Mouse (Mus musculus) ovary, postnatal 14 days (tissue): Measurements from ENCODE around the gene Yars.
"Not testable (repeated sequence)": the region's sequence is repeated elsewhere in the genome, so short reads cannot be mapped to it uniquely, and the experiment has no call there.

Source experiments
- DNase-seq: peaks from one replicate; pipeline ENCODE4 v3.0.0; 2022; ENCODE audit warnings: low spot score

Yars gene

DNA sequence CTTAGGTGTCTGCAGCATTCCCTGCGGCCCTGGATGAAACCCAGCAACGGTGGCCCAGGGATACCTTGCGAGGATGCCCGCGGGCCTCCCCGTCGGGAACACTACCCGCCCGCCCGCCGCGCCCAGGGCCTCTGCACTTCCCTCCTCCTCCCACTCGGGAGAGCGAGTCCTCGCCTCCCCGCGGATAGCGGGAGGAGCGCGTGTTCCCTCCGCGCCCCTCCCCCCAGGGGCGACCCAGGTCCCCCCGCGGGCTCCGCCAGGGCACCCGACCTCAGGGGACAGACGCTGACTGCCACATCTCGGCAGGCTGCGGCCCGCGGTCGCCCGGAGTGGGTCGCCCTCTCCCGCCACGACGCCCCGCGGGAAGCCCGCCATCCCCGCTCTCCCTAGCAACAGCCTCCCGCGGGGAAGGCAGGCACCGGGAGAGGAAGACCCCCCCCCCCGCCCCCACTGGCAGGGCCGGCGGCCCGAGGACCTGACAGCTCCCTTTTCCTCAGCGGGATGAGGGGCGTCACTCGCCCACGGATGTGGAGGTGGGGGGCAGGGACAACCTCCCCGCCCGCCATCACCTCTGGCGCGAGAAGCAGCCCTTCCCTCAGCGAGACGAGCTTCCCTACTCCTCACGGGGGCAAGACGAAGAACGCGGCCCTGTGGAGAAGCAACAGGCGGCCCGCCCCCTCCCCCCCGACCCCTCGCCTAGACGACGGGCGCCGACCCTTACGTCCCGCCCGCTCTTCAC is 588 bp upstream of the Yars start:
- DNase-seq: peak; percentile 52

- DNase-seq: no peak
Observed at GRCm38 (mm10) chr4:129190538-129190937, 978 bp downstream of the Yars start.

GRCm38 (mm10) chr4:129191691-129192090 is 2.1 kb downstream of the Yars start:
- DNase-seq: no peak

DNA sequence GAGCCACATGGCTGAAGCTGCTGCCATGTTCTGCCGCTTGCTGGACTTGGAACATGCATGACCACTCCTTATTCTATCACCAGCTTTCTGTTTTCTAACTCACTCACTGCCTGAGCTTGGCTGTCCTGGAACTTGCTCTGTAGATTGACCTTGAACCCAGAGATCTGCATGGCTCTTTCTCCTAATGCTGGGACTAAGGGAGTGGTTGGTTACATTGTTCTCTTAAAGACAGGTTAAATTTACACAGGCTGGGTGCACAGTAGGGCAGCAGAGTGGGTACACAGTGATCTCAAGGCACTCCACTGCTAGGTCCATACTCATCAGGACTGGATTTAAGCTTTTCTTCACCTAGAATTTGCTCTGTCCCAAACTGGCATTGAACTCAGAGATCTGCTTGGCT is 4.7 kb downstream of the Yars start:
- no peak for DNase-seq

DNA sequence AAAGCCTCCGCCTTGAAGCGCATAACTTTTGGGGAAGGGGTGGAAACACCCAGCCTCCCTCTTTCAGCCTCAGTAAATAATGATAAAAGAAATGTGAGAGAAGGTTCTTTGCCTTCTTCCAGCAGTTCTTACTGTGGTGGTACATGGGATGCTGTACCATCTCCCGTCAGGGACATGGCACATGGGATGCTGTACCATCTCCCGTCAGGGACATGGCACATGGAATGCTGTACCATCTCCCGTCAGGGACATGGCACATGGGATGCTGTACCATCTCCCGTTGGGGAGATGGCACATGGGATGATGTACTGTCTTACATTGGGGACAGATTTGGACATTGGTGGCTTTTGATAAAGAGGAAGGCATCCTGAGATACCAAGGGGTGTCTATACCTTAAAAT is 8.0 kb downstream of the Yars start:
- no peak for DNase-seq

DNA sequence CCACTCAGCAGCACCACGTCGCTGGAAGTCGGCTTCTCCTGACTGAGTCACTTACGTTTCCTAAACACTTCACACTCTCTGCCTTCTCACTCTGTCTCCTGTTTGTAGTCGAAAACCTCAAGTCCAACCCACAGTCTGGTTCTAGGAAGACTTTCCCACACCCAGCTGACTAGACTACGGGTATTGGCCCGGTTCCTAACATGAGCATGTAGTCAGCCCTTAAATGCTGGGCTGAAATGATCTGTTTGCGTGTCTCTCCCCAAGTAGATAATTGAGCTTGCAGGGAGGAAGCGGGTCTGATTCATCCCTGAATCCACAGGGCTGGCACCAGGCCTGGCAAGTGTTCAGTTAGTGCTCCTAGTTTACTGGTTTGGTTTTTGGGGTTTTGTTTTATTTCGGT is 15.1 kb downstream of the Yars start:
- no peak for DNase-seq

DNA sequence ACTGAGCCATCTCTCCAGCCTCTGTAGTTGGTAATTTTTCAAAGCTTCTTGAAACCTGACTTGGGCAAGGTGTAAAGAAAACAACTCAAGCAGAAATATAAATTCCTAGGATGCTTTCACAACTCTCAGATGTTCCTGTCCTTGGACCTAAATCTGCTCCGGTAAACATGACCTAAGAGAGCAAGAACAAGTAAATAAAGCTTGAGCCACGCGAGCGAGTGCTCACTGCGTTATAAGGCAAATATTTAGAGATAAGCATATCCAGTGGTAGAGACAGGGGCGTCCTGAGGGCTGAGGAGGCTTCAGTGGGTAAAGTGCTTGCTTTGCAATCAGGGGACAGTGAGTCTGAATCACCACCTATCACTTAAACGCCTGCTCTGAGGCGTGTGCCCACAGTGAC is 17.2 kb downstream of the Yars start:
- DNase-seq: no peak

DNA sequence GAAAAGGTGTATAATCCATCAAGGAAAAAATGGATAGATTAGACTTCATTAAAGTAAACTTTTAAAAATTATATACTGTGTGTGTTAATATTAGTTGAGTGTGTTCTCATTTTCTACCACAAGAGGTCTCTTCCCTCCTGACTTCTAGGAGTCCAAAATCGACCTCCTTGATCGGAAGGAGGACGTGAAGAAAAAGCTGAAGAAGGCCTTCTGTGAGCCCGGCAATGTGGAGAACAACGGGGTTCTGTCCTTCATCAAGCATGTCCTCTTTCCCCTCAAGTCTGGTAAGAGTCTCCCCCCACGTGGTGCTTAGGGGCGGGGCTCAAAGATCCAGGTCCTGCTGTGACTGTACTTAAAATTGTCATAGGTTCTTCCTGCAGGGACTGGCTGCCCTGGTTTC is 19.9 kb downstream of the Yars start:
- DNase-seq: no peak

GRCm38 (mm10) chr4:129211461-129211860 is 21.9 kb downstream of the Yars start:
- no peak for DNase-seq

DNA sequence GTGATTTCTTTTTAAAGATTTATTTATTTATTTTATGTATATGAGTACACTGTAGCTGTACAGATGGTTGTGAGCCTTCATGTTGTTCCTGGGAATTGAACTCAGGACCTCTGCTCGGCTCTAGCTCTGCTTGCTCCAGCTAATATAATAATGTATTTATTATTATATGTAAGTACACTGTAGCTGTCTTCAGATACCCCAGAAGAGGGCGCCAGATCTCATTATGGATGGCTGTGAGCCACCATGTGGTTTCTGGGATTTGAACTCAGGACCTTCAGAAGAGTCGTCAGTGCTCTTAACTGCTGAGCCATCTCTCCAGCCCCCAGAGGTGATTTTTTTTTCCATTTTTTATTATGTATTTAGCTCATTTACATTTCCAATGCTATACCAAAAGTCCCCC is 22.9 kb downstream of the Yars start:
- DNase-seq: not testable (repeated sequence)

DNA sequence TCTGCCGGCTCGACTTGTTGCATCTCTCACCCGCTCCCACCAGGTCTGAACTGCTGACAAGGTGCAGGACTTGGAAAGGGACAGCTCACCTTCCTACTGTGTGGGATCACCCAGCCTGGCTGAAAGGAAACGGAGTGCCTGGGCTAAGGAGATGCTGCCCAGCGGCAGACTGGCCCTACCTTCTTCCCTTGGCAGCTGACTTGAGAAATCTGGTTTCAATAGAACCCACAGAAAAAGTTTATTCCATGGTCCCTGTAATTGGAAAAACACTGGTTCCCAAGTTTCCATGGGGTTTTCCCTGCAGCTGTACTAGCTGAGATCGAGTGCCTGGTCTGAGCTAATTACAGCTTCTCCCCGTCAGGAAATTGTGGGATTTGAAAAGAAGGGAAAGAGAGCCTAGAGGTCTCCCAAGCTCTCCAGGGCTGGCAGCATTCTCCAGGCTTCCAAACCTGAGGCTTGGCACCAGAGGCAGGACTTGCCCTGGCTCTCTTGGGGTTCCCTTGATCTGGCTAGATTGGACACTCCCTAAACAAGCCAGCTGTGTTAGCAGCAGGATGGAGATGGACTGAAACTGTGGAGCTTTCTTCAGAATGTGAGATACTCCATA is 29.1 kb downstream of the Yars start:
- no peak for DNase-seq

- DNase-seq: no peak
Observed at GRCm38 (mm10) chr4:129219198-129219597, 29.6 kb downstream of the Yars start.

GRCm38 (mm10) chr4:129220376-129221089 is 31.0 kb downstream of the Yars start:
- no peak for DNase-seq

DNA sequence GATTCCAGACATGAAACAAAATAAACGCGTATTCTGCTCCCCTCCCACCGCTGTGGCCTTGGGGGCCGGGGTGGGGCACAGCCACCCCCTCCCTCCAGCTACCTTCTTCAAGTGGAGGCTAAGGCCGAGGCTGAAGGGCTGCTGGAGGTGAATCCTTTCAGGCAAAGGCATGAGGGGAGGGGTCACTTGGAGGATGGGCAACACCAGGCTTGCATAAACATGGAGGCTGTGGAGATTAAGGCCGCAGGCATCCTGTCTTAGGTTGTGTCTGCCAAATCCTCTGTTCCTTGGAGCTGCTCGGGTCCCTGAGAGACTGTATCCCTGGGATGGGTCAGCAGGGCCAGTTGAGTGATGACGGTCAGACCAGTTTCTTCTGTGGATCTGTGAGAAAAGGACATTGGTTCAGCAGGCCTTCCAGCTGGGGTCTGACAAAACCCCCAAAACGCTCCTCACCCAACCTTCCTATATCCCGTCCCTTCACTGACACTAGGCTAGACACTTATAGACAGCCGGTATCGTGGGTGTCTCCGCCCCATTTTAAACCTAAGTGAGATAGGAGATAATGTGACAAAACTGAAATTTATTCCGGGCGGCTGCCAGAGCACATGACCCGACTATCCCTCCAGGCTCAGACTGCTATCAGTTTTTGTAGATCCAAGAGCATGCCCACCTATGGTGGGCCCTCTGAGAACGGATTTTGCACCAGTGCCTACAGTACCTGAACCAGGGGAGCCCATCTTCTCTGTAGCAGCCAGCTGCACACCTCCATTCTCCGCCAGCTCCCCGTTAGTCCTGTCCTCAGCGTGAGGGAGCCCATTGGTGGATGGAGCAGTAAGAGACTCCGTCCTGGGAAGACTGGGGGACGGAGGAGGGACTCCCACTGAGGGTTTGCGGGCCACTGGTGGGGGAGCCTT is 31.8 kb downstream of the Yars start:
- DNase-seq: no peak

- no peak for DNase-seq
Observed at GRCm38 (mm10) chr4:129222019-129222925, 32.7 kb downstream of the Yars start.

GRCm38 (mm10) chr4:129223421-129224281 is 34.1 kb downstream of the Yars start:
- DNase-seq: no peak

- DNase-seq: no peak
Observed at GRCm38 (mm10) chr4:129225315-129225714, 35.8 kb downstream of the Yars start.

- DNase-seq: no peak
Observed at GRCm38 (mm10) chr4:129226441-129226963, 36.9 kb downstream of the Yars start.

DNA sequence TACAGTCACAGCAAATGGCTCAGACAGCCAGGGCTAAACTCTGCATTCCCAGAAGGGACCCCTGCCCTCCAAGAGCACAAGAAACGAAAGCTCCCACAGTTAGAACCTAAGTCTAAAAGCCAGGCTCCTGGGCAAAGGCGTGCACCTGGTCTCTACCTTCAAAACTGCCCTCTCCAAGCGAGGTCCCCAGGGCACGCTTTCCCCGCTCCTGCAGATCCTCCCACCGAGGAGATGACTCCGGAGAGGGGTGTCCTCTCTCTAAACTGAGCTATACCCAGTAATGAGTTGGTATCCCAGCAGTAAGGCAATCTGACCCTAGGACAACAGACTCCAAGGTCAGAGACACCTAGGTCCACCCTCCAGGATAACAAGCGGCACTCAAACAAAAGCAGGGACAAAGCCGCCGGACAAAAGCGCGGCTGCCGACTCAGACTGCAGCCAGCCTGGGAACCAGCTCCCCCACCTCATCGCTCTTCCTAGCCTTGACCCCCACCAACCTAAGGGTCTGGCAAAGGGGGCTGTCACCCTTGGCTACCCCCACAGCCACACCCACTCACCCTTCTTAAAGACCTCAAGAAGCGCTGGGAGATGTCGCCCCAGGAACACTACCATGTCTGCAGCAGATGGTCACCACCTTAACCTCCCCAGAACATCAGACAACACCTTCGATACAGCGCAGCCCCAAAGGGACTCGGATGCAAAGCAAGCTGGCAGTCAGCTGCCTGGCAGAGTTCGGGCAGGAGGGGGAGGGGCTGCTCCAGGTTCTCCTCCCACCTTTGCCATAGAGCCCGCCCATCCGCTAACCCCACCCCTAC is 37.8 kb downstream of the Yars start:
- no peak for DNase-seq
